Mouse (Mus musculus) lung, embryonic 14.5 days (tissue): ENCODE data around the gene Gabrb3. TPM values are rescaled to one million over a fixed set of nuclear protein-coding genes. Genes with fewer than 3 reads are reported as not detected.

Experiments used
- ATAC-seq: fragments of 200-750 bp; cut with Nextera tagmentation; 2 replicates; pipeline ENCODE4 v1.8.0; 2017; ENCODE audit warnings: mild to moderate bottlenecking, moderate TSS enrichment, moderate library complexity; ENCODE audit not compliant: insufficient read depth
- DNase-seq: peaks from one replicate; pipeline ENCODE4 v3.0.0-alpha.2; 2015
- H3K27ac ChIP-seq: fragments of 300-500 bp; sonication (generic); 2 replicates; pipeline ENCODE4 v1.5.1; 2014; ENCODE audit warnings: low read depth, mild to moderate bottlenecking, moderate library complexity
- H3K27me3 ChIP-seq: fragments of 300-500 bp; sonication (generic); 2 replicates; pipeline ENCODE4 v1.6.1; 2014; ENCODE audit warnings: low read length, control low read depth; ENCODE audit not compliant: insufficient read depth
- H3K36me3 ChIP-seq: fragments of 300-500 bp; sonication (generic); 2 replicates; pipeline ENCODE4 v1.6.1; 2014; ENCODE audit warnings: control low read depth; ENCODE audit not compliant: insufficient read depth
- H3K4me1 ChIP-seq: fragments of 300-500 bp; sonication (generic); 2 replicates; pipeline ENCODE4 v1.6.1; 2014; ENCODE audit warnings: antibody characterized with exemption, control low read depth; ENCODE audit not compliant: insufficient read depth
- H3K4me2 ChIP-seq: fragments of 300-500 bp; sonication (generic); 2 replicates; pipeline ENCODE4 v1.6.1; 2014; ENCODE audit warnings: mild to moderate bottlenecking
- H3K4me3 ChIP-seq: fragments of 300-500 bp; sonication (generic); 2 replicates; pipeline ENCODE4 v1.5.1; 2014; ENCODE audit warnings: low read depth, low read length
- H3K9ac ChIP-seq: fragments of 300-500 bp; sonication (generic); 2 replicates; pipeline ENCODE4 v1.6.1; 2014
- H3K9me3 ChIP-seq: fragments of 300-500 bp; sonication (generic); 2 replicates; pipeline ENCODE4 v1.6.1; 2016; ENCODE audit warnings: low read depth, low read length, control low read depth
- CTCF ChIP-seq: IDR thresholded peaks from 2 replicates; pipeline ENCODE4 v1.5.1; 2016; ENCODE audit warnings: antibody characterized with exemption, low read depth
- WGBS: fragments of 180-500 bp; shearing (Covaris S2); extraction: QIAGEN DNeasy Blood & Tissue Kit; methylation state at CpG from one replicate; pipeline ENCODE4 v1.1.7; 2014; 5-methylcytosine and 5-hydroxymethylcytosine counted together
- polyA plus RNA-seq: library from polyadenylated mRNA; unstranded; fragments of >200 nt; fragmentation: Nextera tagmentation; extraction: Ambion mirVana; gene quantifications from 2 replicates; pipeline ENCODE4 v1.2.1, GENCODE M21; 2014

Gabrb3 gene
- polyA plus RNA-seq, 1 experiment from 2014 or later, result 0.53 TPM

GRCm38 (mm10) chr7:57701046-57701445 is 281.6 kb downstream of the Gabrb3 start:
- Histone ChIP-seq H3K4me1 (no peaks in the 10 kb centered on the region), H3K27me3 (no peaks in the 10 kb centered on the region), H3K36me3 (no peaks in the 10 kb centered on the region), H3K4me3 (no peak overlapping the region), H3K4me2 (no peak overlapping the region), H3K9ac (no peak overlapping the region), H3K9me3 (no peaks in the 10 kb centered on the region), H3K27ac (no peak overlapping the region)
- TF ChIP-seq CTCF, result no peak
- no peak for ATAC-seq
- DNase-seq, result no peak

DNA sequence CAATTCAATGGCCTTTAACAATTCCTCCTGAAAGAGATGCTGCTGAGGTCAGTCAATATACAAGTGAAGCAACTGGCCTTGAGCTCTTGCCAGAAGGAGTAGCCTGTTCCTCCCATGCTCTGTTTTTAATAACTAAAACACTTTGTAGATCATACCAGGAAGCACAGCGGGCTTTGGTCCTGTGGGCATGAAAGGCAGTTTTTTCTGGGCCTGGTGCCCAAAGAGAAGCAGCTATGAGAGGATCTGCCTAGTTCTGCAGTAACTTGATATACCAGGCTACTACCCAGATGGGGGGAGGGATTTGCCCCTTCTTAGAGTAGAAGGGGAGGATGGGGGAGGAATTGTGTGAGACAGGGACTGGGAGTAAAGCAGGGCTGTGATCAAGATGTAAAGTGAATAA is 284.1 kb downstream of the Gabrb3 start:
- ATAC-seq (no peak), DNase-seq (peak; percentile 4)
- Histone ChIP-seq H3K9me3 (no peaks in the 10 kb centered on the region), H3K36me3 (no peaks in the 10 kb centered on the region), H3K4me3 (no peak overlapping the region), H3K4me2 (no peak overlapping the region), H3K27ac (no peak overlapping the region), H3K27me3 (no peaks in the 10 kb centered on the region), H3K4me1 (no peaks in the 10 kb centered on the region), H3K9ac (no peak overlapping the region)
- WGBS, result 41% methylated on average over 1 of the region's 1 CpGs
- no peak for TF ChIP-seq CTCF

GRCm38 (mm10) chr7:57706092-57706491 is 286.6 kb downstream of the Gabrb3 start:
- peak; percentile 2 for DNase-seq
- Histone ChIP-seq H3K36me3 (no peaks in the 10 kb centered on the region), H3K9ac (no peak overlapping the region), H3K4me3 (no peak overlapping the region), H3K27me3 (no peaks in the 10 kb centered on the region), H3K27ac (no peak overlapping the region), H3K4me2 (no peak overlapping the region), H3K4me1 (no peaks in the 10 kb centered on the region), H3K9me3 (no peaks in the 10 kb centered on the region)
- TF ChIP-seq CTCF, result no peak
- WGBS, result 79% methylated on average over 6 of the region's 6 CpGs
- no peak for ATAC-seq

- Histone ChIP-seq H3K27ac (no peak overlapping the region), H3K4me3 (no peak overlapping the region), H3K9me3 (no peaks in the 10 kb centered on the region), H3K4me2 (no peak overlapping the region), H3K27me3 (no peaks in the 10 kb centered on the region), H3K36me3 (no peaks in the 10 kb centered on the region), H3K4me1 (no peaks in the 10 kb centered on the region), H3K9ac (no peak overlapping the region)
- WGBS, result 64% methylated on average over 7 of the region's 7 CpGs
- no peak for TF ChIP-seq CTCF
- DNase-seq (peak; percentile 58), ATAC-seq (no peak)
These were observed 287.7 kb downstream of the Gabrb3 start for GRCm38 (mm10) chr7:57706976-57707740.

- no peak for TF ChIP-seq CTCF
- Histone ChIP-seq H3K36me3 (no peaks in the 10 kb centered on the region), H3K4me1 (no peaks in the 10 kb centered on the region), H3K4me3 (no peak overlapping the region), H3K4me2 (no peak overlapping the region), H3K9me3 (no peaks in the 10 kb centered on the region), H3K27ac (no peak overlapping the region), H3K9ac (no peak overlapping the region), H3K27me3 (no peaks in the 10 kb centered on the region)
- DNase-seq (no peak), ATAC-seq (no peak)
These were observed 292.2 kb downstream of the Gabrb3 start for GRCm38 (mm10) chr7:57711709-57712108.

DNA sequence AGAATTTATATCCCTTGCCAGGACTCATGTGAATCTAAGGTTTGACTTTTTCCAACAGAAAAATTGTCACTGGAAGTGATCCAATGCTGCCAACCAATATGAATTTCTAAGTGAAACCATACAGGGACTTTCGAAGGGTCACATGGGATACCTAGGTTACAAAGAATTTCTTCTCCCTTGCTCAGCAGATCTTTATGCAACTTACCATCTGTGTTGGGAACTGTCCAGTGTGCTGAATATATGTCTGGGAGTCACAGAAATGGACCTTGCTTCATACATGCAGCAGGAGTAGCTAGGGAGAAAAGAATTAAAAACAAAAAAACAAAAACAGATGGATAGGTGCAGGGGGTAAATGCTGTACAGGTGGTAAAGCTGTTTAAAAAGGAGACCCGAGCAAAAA is 327.3 kb downstream of the Gabrb3 start:
- H3K36me3 ChIP-seq, result no peaks in the 10 kb centered on the region
- H3K9me3 ChIP-seq, result no peaks in the 10 kb centered on the region
- ATAC-seq (no peak), DNase-seq (peak; percentile 58)
- H3K27me3 ChIP-seq, result no peaks in the 10 kb centered on the region
- no peak for TF ChIP-seq CTCF
- no peak overlapping the region for H3K4me3 ChIP-seq
- H3K9ac ChIP-seq, result no peak overlapping the region
- 72% methylated on average over 2 of the region's 2 CpGs for WGBS
- no peak overlapping the region for H3K27ac ChIP-seq
- H3K4me1 ChIP-seq, result no peaks in the 10 kb centered on the region
- H3K4me2 ChIP-seq, result no peak overlapping the region

DNA sequence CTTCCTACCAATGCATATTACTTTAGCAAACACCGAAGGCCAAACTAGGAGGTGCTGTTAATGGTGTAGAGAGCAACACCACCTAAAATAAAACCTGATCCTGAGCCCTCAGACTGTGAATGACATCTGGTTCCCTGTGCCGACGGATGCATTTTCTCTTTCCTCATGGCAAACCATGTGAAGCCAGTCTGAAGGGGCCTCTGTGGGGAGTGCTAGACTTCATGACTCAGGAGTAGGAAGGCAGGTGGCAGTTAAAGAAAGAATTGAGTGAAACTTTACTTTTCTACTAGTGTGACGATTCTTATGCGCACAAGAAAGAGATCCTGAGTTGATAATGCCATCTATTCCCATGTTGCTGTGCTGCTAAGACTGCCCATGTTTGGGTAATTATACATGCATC is 341.0 kb downstream of the Gabrb3 start:
- no peak for ATAC-seq
- Histone ChIP-seq H3K36me3 (no peaks in the 10 kb centered on the region), H3K4me2 (no peak overlapping the region), H3K4me3 (no peak overlapping the region), H3K4me1 (no peaks in the 10 kb centered on the region), H3K27ac (no peak overlapping the region), H3K27me3 (no peaks in the 10 kb centered on the region), H3K9ac (no peak overlapping the region), H3K9me3 (no peaks in the 10 kb centered on the region)
- no peak for DNase-seq
- 74% methylated on average over 5 of the region's 5 CpGs for WGBS
- TF ChIP-seq CTCF, result no peak
